Mouse (Mus musculus) CH12.LX (cell line): ENCODE measurements around the gene Pik3c2g. TPM values are rescaled to one million over a fixed set of nuclear protein-coding genes. Genes with fewer than 3 reads are reported as not detected.

Experiments used
- DNase-seq: peaks from one replicate; pipeline ENCODE4 v3.0.0-alpha.2; 2013; ENCODE audit errors: extremely low read depth
- H3K27ac ChIP-seq: 2 replicates; pipeline ENCODE4 v1.5.1; 2012; ENCODE audit warnings: low read depth, mild to moderate bottlenecking, control low read depth, moderate library complexity; ENCODE audit not compliant: insufficient read depth
- H3K27me3 ChIP-seq: replicated peaks from 2 replicates; pipeline ENCODE3; 2012; ENCODE audit warnings: inconsistent platforms
- H3K36me3 ChIP-seq, 2 experiments: replicated peaks in 1 of 2; 2 replicates each; pipeline versions ENCODE3 to v1.6.1; 2012; ENCODE audit warnings: inconsistent platforms in 1 of 2, low read length in 1 of 2, mild to moderate bottlenecking in 1 of 2, mixed read lengths in 1 of 2, moderate library complexity in 1 of 2; ENCODE audit not compliant: control insufficient read depth in 1 of 2, insufficient read depth in 1 of 2
- H3K4me1 ChIP-seq, 2 experiments: 2 replicates each; pipeline ENCODE4 v1.6.1; 2012; ENCODE audit warnings: inconsistent platforms in 1 of 2, moderate library complexity in 1 of 2; ENCODE audit not compliant: insufficient read depth in 2 of 2, control insufficient read depth in 1 of 2
- H3K4me2 ChIP-seq: 2 replicates; pipeline ENCODE4 v1.6.1; 2012; ENCODE audit warnings: low read depth, mild to moderate bottlenecking, control low read depth; ENCODE audit not compliant: poor library complexity, insufficient read depth, severe bottlenecking
- H3K4me3 ChIP-seq, 3 experiments: fragments of 150-350 bp in 1 of 3; sonication (generic) in 1 of 3; replicated peaks in 1 of 3; 2 replicates each; pipeline versions ENCODE3 to v1.5.1; 2011 to 2012; ENCODE audit warnings: low read depth in 2 of 3, low read length in 2 of 3, mild to moderate bottlenecking in 2 of 3, moderate library complexity in 2 of 3, control low read depth in 1 of 3, improper control_type of control experiment in 1 of 3, inconsistent platforms in 1 of 3, mixed read lengths in 1 of 3; ENCODE audit not compliant: poor library complexity in 1 of 3
- H3K79me2 ChIP-seq: replicated peaks from 2 replicates; pipeline ENCODE4 v1.6.1; 2012; ENCODE audit warnings: mild to moderate bottlenecking, moderate library complexity; ENCODE audit not compliant: control insufficient read depth, poor library complexity, insufficient read depth, severe bottlenecking; ENCODE audit errors: extremely low read depth
- H3K9ac ChIP-seq: 2 replicates; pipeline ENCODE4 v1.6.1; 2012; ENCODE audit warnings: low read depth, mild to moderate bottlenecking, control low read depth, moderate library complexity; ENCODE audit not compliant: insufficient read depth
- H3K9me3 ChIP-seq: replicated peaks from 2 replicates; pipeline ENCODE3; 2012; ENCODE audit warnings: low read length, inconsistent platforms, mixed read lengths
- CTCF ChIP-seq, 2 experiments: IDR thresholded peaks in 1 of 2; conservative IDR thresholded peaks in 1 of 2; 2 replicates each; pipeline ENCODE4 v1.5.1; 2011 to 2012; ENCODE audit warnings: low read depth in 2 of 2, low read length in 2 of 2, improper control_type of control experiment in 1 of 2, inconsistent platforms in 1 of 2, mild to moderate bottlenecking in 1 of 2, moderate library complexity in 1 of 2
- E2F4 ChIP-seq: IDR thresholded peaks from 2 replicates; pipeline ENCODE4 v1.6.1; 2011; ENCODE audit warnings: low read depth, low read length, improper control_type of control experiment; ENCODE audit not compliant: insufficient replicate concordance
- ETS1 ChIP-seq: conservative IDR thresholded peaks from 2 replicates; pipeline ENCODE4 v1.6.1; 2012; ENCODE audit warnings: low read depth, mild to moderate bottlenecking, inconsistent platforms, low read length, improper control_type of control experiment, moderate library complexity
- IRF4 ChIP-seq: IDR thresholded peaks from 2 replicates; pipeline ENCODE4 v1.6.1; 2014; ENCODE audit warnings: low read depth, mild to moderate bottlenecking, inconsistent platforms, low read length, improper control_type of control experiment
- MAZ ChIP-seq: IDR thresholded peaks from 2 replicates; pipeline ENCODE4 v1.6.1; 2012; ENCODE audit warnings: low read depth, mild to moderate bottlenecking, inconsistent platforms, low read length, improper control_type of control experiment, moderate library complexity
- MXI1 ChIP-seq: IDR thresholded peaks from 2 replicates; pipeline ENCODE4 v1.6.1; 2011; ENCODE audit warnings: mild to moderate bottlenecking, low read depth, low read length, improper control_type of control experiment
- NELFE ChIP-seq: IDR thresholded peaks from 2 replicates; pipeline ENCODE4 v1.6.1; 2011; ENCODE audit warnings: low read depth, low read length, improper control_type of control experiment
- NRF1 ChIP-seq: IDR thresholded peaks from 2 replicates; pipeline ENCODE4 v1.6.1; 2014; ENCODE audit warnings: low read depth, mild to moderate bottlenecking, inconsistent platforms, low read length, improper control_type of control experiment, moderate library complexity
- POLR2A ChIP-seq: IDR thresholded peaks from 2 replicates; pipeline ENCODE4 v1.6.1; 2011; ENCODE audit warnings: low read depth, mild to moderate bottlenecking, improper control_type of control experiment, low read length
- POLR2AphosphoS2 ChIP-seq: IDR thresholded peaks from 2 replicates; pipeline ENCODE4 v1.6.1; 2011; ENCODE audit warnings: low read depth, low read length, improper control_type of control experiment
- RCOR1 ChIP-seq: conservative IDR thresholded peaks from 2 replicates; pipeline ENCODE4 v1.6.1; 2012; ENCODE audit warnings: low read depth, mild to moderate bottlenecking, inconsistent platforms, low read length, improper control_type of control experiment
- SIN3A ChIP-seq: IDR thresholded peaks from 2 replicates; pipeline ENCODE4 v1.6.1; 2012; ENCODE audit warnings: low read length, improper control_type of control experiment, inconsistent platforms
- TBP ChIP-seq: conservative IDR thresholded peaks from 2 replicates; pipeline ENCODE4 v1.6.1; 2011; ENCODE audit warnings: low read depth, low read length, improper control_type of control experiment
- ZKSCAN1 ChIP-seq: IDR thresholded peaks from 2 replicates; pipeline ENCODE4 v1.6.1; 2012; ENCODE audit warnings: low read depth, inconsistent platforms, low read length, improper control_type of control experiment, borderline replicate concordance
- dilution Hi-C: fragments of 300-500 bp; cut with MboI; formaldehyde crosslinking; loops from 2 replicates; pipeline ENCODE4 v1.14.3; 2020; ENCODE audit warnings: low sequenced_read_pairs; ENCODE audit not compliant: extremely low pct_unique_long_range_greater_than_20kb, extremely low pct_ligation_motif_present
- in situ Hi-C: fragments of 300-500 bp; cut with MboI; formaldehyde crosslinking; loops from 3 replicates; pipeline ENCODE4 v1.14.3; 2019; ENCODE audit warnings: low sequenced_read_pairs, low pct_ligation_motif_present, low pct_unique_long_range_greater_than_20kb, mixed read lengths
- polyA plus RNA-seq: library from polyadenylated mRNA; unstranded; fragments of >175 nt; gene quantifications from 2 replicates; pipeline ENCODE4 v1.2.1, GENCODE M21; 2012; ENCODE audit warnings: low read depth; ENCODE audit not compliant: insufficient read length
- total RNA-seq, 2 experiments: library from RNA; depleted of rRNA; stranded (reverse); fragments of 300-350 nt in 1 of 2; fragments of >200 nt in 1 of 2; gene quantifications; 2 replicates each; pipeline ENCODE4 v1.2.3; 2012 to 2014

Gene Pik3c2g
- total and polyA plus RNA-seq, 3 experiments = not detected

DNA sequence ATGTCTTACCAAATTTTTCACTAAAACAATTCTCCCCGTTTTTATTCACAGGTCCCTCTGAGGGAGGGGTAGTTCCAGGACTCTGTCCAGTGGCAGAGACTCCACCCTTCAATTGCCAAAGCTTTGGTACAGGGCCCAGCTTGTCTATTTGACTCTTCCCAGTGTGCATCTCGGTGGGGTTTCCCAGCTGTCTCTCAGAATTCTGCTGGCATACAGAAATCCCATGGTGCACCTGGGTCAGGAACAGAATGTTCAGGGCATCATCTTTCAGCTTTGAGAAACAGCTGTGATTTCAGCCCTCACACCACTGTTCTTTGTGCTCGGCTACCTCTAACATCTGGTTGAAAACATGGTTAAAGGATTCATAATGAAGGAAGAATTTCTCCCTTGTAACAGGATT is 376.8 kb downstream of the Pik3c2g start:
- no peak for DNase-seq
- in situ Hi-C loops = no loop called here
- TF ChIP-seq MXI1 = no peak
- TF ChIP-seq IRF4 = no peak
- no peak for TF ChIP-seq ETS1
- no peak for TF ChIP-seq E2F4

DNA sequence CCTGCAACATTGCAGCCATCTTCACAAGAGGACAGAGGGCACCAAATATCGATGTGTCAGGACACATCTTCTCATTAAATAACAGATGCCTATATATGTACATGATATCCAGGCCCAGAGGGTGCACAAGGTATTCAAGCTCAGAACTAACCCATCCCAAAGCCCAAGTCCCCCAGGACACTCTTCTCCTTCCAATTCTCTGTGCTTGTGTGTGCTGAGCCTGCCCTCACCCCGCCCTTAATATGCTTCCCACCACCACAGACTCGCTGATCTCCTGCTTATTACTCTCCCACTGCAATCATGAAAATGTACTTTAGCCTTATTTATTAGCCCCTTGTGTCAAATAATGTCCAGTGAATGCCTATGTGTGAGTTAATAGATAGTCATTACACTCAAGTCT is 377.9 kb downstream of the Pik3c2g start:
- no peaks in the 10 kb centered on the region for H3K4me1 ChIP-seq
- no peak overlapping the region for H3K9ac ChIP-seq
- H3K36me3 ChIP-seq = no peaks in the 10 kb centered on the region
- H3K27me3 ChIP-seq = no peaks in the 10 kb centered on the region
- H3K79me2 ChIP-seq = no peaks in the 10 kb centered on the region
- H3K9me3 ChIP-seq = peaks cover 62% of the 10 kb centered on the region
- no peak overlapping the region for H3K4me3 ChIP-seq
- dilution Hi-C loops = no loop called here
- H3K4me2 ChIP-seq = no peak overlapping the region
- H3K27ac ChIP-seq = no peak overlapping the region
- no peak for DNase-seq
- TF ChIP-seq POLR2A (no peak), SIN3A (no peak), IRF4 (no peak), MAZ (no peak), RCOR1 (no peak), POLR2AphosphoS2 (no peak), CTCF (conservative IDR thresholded peaks at IDR 0.05 in 1 of 2, IDR thresholded peaks at IDR 0.05 in 1 of 2; ENCODE audit: low read depth in 2 of 2, low read length in 2 of 2) (no peak), TBP (no peak), ZKSCAN1 (no peak), NRF1 (no peak)
- TF ChIP-seq, all 38 proteins: peak for 0
- in situ Hi-C loops = no loop called here

More for the DNA sequence above, 376.8 kb downstream of the Pik3c2g start:
- Histone ChIP-seq H3K4me3 (no peak overlapping the region), H3K4me2 (no peak overlapping the region), H3K9me3 (peaks cover 64% of the 10 kb centered on the region), H3K9ac (no peak overlapping the region), H3K27ac (no peak overlapping the region), H3K27me3 (no peaks in the 10 kb centered on the region), H3K36me3 (no peaks in the 10 kb centered on the region), H3K4me1 (no peaks in the 10 kb centered on the region), H3K79me2 (no peaks in the 10 kb centered on the region)
- dilution Hi-C loops = no loop called here

DNA sequence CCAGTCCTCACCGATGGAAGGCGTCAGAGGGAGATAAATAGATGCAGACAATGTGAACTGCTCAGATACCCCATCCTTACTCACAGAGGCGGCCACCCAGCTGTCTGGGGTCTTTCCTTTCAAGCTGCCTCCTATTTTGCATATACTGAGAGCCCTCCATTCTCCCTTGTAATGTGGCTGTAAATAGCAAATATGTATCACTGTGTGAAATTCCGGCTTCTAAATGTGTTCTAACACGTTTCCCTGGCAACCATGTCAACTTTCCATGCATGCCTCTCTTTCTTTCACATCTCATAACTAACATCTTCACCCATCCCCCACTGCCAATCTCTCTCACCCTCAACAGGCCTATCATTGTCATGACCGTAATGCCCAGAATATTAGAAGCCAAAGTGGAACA is 379.7 kb downstream of the Pik3c2g start:
- in situ Hi-C loops (no loop called here), dilution Hi-C loops (no loop called here)
- no peaks in the 10 kb centered on the region for H3K27me3 ChIP-seq
- no peak for DNase-seq
- H3K36me3 ChIP-seq = no peaks in the 10 kb centered on the region
- no peak overlapping the region for H3K4me3 ChIP-seq
- no peak for TF ChIP-seq NELFE
- H3K79me2 ChIP-seq = no peaks in the 10 kb centered on the region
- H3K9ac ChIP-seq = no peak overlapping the region
- no peak overlapping the region for H3K27ac ChIP-seq
- no peak overlapping the region for H3K4me2 ChIP-seq
- H3K4me1 ChIP-seq = no peaks in the 10 kb centered on the region
- H3K9me3 ChIP-seq = peaks cover 69% of the 10 kb centered on the region
